Mouse (Mus musculus) liver, embryonic 16.5 days (tissue): ENCODE measurements around the gene Klhl1. TPM values are rescaled to one million over a fixed set of nuclear protein-coding genes. Genes with fewer than 3 reads are reported as not detected.

Source experiments
- ATAC-seq: fragments of 200-750 bp; cut with Nextera tagmentation; 2 replicates; pipeline ENCODE4 v1.8.0; 2017; ENCODE audit warnings: low read depth, mild to moderate bottlenecking, moderate number of reproducible peaks, moderate library complexity
- H3K27ac ChIP-seq: fragments of 300-500 bp; sonication (generic); 2 replicates; pipeline ENCODE4 v1.5.1; 2014; ENCODE audit warnings: mild to moderate bottlenecking, low read length
- H3K27me3 ChIP-seq: fragments of 300-500 bp; sonication (generic); 2 replicates; pipeline ENCODE4 v1.6.1; 2014; ENCODE audit warnings: low read depth, low read length, mixed read lengths; ENCODE audit not compliant: control insufficient read depth, insufficient read depth
- H3K36me3 ChIP-seq: fragments of 300-500 bp; sonication (generic); 2 replicates; pipeline ENCODE4 v1.6.1; 2014; ENCODE audit warnings: mild to moderate bottlenecking; ENCODE audit not compliant: control insufficient read depth, insufficient read depth
- H3K4me1 ChIP-seq: fragments of 300-500 bp; sonication (generic); 2 replicates; pipeline ENCODE4 v1.6.1; 2014; ENCODE audit warnings: low read depth, low read length, mixed read lengths; ENCODE audit not compliant: control insufficient read depth
- H3K4me2 ChIP-seq: fragments of 300-500 bp; sonication (generic); 2 replicates; pipeline ENCODE4 v1.6.1; 2014; ENCODE audit warnings: low read depth, low read length, mixed read lengths
- H3K4me3 ChIP-seq: fragments of 300-500 bp; sonication (generic); 2 replicates; pipeline ENCODE4 v1.5.1; 2014; ENCODE audit warnings: low read depth, mild to moderate bottlenecking, low read length
- H3K9ac ChIP-seq: fragments of 300-500 bp; sonication (generic); 2 replicates; pipeline ENCODE4 v1.6.1; 2014; ENCODE audit warnings: low read depth, low read length
- H3K9me3 ChIP-seq: fragments of 300-500 bp; sonication (generic); replicated peaks from 2 replicates; pipeline ENCODE4 v1.6.1; 2016; ENCODE audit warnings: low read length; ENCODE audit not compliant: control insufficient read depth
- WGBS: fragments of 180-500 bp; shearing (Covaris S2); extraction: QIAGEN DNeasy Blood & Tissue Kit; methylation state at CpG from one replicate; pipeline ENCODE4 v1.1.7; 2014; ENCODE audit not compliant: insufficient replicate concordance; 5-methylcytosine and 5-hydroxymethylcytosine counted together
- polyA plus RNA-seq: library from polyadenylated mRNA; unstranded; fragments of >200 nt; fragmentation: Nextera tagmentation; extraction: Ambion mirVana; gene quantifications from 2 replicates; pipeline ENCODE4 v1.2.1, GENCODE M21; 2015

The Klhl1 gene
- polyA plus RNA-seq, 1 experiment from 2014 or later = not detected

- no peak overlapping the region for H3K9ac ChIP-seq
- WGBS = 63% methylated on average over 6 of the region's 6 CpGs
These were observed 437.2 kb downstream of the Klhl1 start for GRCm38 (mm10) chr14:96081681-96082207.

GRCm38 (mm10) chr14:96065884-96066283 is 453.0 kb downstream of the Klhl1 start:
- no peaks in the 10 kb centered on the region for H3K4me1 ChIP-seq
- H3K27me3 ChIP-seq = no peaks in the 10 kb centered on the region
- 56% methylated on average over 3 of the region's 3 CpGs for WGBS
- no peak overlapping the region for H3K4me3 ChIP-seq
- H3K36me3 ChIP-seq = no peaks in the 10 kb centered on the region
- no peak overlapping the region for H3K27ac ChIP-seq
- ATAC-seq = no peak
- H3K9me3 ChIP-seq = no peaks in the 10 kb centered on the region
- no peak overlapping the region for H3K4me2 ChIP-seq
- H3K9ac ChIP-seq = no peak overlapping the region

More at GRCm38 (mm10) chr14:96081681-96082207, 437.2 kb downstream of the Klhl1 start:
- Histone ChIP-seq H3K4me1 (no peaks in the 10 kb centered on the region), H3K9me3 (no peaks in the 10 kb centered on the region), H3K27me3 (no peaks in the 10 kb centered on the region), H3K36me3 (no peaks in the 10 kb centered on the region), H3K27ac (no peak overlapping the region), H3K4me2 (no peak overlapping the region), H3K4me3 (no peak overlapping the region)
- no peak for ATAC-seq
